Mouse (Mus musculus) cerebellum, postnatal 36 days (tissue): ENCODE data around the gene Btg3.
"Not testable (repeated sequence)": the region's sequence is repeated elsewhere in the genome, so short reads cannot be mapped to it uniquely, and the experiment has no call there.

Experiments used
- DNase-seq, 2 experiments: peaks; one replicate each; pipeline ENCODE4 v3.0.0; 2021 to 2022; ENCODE audit warnings: mixed read lengths in 2 of 2

Btg3 gene

DNA sequence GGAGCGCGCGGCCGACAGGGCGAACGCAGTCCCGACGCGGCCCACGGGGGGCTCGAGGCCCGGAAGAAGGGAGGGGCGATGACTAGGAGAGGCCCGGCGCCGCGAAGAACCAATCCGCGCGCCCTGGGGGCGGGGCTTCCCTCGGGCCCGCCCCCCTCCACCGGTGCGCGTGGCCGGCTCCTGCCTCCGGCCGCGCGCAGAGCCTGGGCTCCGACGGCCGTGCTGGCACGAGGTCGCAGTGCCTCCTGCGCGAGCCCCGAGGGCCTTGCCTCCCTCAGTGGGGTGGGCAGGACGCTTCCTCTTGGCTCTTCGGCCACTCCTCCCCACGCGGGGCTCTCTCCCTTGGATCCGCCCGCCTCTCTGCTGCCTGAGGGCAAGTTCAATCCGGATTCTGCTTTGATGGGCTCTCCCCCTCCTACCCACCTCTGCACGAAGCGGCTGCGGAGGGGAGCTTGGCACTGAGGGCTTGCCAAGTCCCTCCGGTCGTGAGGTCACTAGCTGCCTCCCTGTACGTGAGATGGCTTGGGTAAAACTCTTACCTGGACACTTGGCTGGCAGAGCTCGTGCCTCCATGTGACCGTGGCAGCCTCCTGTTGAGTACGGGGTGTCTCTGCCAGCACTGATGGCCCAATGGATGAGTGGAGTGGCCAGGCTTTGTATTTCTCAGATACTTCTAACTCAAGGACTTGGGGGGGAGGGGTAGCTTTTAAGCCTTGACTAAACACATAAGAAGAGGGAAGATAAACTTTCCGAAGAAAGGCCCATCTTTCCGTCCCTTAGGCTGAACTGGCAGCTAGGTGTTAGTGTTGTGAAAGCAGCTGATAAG, at the start of gene Btg3:
Gene Btg3 (minus strand): TSS at position 448 of the 826 bp plus-strand sequence.
- DNase-seq: peak; percentile 32 to 59

DNA sequence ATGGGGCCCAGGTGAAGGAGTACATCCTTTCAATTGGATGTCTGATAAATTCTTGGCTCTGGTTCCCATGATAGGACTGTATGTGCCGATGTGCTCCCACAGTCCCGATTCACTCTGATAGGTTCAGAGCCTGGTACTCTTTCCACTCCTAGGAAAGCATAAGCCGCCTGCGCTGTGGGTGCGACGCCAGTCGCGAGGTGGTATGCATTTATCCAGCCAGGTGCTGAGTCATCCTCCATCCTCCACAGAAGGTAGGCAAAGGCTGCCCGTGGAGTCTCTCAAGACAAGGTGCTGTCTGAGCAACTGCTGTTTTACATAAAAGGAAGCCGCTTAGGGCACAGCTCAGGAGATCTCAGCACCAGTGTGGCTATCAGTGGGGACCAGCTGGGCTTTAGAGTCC, 40.7 kb upstream of the Btg3 start:
- DNase-seq: no peak

DNA sequence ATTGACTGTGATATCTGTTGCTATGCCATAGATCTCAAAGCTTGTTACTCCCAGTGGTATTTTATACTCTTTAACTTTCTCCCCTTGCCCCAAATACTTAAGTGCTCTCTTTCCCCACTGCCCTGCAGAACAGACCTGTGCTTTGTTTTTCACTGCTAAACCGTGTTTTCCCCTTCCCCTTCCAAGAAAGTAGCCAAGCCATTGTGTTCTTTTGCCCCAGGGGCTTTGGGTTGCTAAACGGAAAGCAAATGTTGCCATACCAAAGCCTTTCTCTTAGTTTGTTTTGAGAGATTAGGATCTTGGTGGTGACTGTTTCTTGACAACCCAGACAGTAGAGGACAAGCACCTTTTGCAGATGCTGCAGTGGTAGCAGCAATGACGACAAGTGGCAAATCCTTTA, 39.5 kb upstream of the Btg3 start:
- no peak for DNase-seq

DNA sequence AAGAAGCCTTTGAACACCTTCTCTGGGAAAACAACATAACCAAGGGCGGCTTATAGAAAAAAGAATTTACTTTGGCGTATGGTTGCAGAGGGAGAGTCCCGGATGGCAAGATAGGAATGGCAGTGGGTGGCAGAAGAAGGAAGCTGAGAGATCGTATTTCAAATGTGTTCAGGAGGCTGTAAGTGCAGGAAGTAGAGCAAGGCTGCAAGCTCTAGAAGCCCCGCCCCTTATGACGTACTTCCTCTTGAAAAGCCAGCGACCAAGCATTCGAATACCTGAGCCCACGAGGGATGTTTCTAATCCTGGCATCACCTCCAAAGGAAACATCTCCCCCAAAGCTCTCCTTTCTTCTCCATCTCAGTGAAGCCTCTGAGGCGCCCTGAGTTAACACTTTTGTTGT, 33.0 kb upstream of the Btg3 start:
- DNase-seq: no peak

DNA sequence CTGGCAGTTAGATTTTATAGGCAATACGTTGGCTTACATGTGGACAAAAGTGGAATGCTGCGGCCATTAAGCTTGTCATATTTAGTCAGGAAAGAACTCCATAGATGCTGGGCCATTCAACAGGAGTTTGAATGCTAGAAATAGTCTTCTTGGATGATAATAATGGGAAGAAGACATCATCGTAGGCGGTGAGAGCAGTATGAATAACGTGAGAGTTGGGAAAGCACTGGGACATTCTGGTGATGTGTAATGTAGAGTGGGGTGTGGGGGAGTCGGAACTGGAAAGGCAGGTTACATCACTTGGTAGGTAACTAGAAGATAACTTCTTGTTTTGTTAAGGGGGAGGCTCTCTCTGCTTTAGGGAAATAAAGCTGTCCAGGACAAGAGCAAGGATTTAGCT, 30.9 kb upstream of the Btg3 start:
- no peak for DNase-seq

DNA sequence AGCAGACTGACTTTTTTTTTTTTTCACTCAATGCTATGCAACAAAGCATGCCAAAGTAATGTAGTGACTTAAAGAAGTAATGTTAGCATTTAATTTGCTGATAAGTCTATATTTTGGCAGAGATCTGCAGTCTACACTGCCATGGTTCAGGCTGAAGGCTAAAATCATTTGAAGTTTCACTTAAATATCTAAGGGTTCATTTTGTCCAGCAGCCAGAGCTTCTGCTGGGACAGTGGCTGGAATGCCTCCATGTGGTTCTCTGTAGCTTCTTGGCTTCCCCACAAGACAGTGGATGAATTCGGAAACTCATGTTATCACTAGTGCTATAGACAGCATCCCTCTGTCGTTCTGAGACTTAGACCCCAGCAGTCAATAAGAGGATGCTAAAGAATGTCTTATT, 29.7 kb upstream of the Btg3 start:
- no peak for DNase-seq

DNA sequence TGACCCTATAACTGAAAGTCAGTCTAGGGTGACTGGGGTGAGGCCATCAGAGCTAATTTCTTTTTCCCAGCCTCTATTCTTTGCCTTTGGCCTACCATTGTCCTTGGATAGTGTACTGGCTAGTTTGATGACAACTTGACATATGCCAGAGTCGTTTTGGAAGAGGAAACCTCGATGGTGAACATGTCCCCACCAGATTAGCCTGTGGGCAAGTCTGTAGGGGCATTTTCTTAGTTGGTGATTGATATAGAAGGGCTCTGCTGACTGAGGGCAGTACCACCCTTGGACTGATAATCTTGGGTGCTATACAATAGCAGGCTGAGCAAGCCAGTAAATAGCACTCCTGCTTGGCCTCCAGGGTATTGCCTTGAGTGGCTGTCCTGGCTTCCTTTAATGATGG, 25.3 kb upstream of the Btg3 start:
- DNase-seq: no peak

DNA sequence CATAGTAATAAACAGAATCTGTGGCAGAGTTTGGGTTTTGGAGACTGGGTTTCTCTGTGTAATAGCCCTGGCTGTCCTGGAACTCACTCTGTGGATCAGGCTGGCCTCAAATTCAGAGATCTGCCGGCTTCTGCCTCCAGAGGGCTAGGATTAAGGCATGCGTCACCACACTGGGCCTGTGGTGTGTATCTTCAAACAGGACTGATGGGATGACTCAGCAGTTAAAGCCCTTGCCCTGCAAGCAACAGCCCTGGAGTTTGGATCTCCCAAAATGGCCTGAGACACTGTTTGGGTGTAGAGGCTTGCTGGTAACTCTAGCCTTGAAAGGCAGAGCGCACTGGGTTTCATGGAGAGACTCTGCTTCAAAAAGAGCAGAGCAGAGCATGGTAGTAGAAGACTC, 22.4 kb upstream of the Btg3 start:
- no peak for DNase-seq

DNA sequence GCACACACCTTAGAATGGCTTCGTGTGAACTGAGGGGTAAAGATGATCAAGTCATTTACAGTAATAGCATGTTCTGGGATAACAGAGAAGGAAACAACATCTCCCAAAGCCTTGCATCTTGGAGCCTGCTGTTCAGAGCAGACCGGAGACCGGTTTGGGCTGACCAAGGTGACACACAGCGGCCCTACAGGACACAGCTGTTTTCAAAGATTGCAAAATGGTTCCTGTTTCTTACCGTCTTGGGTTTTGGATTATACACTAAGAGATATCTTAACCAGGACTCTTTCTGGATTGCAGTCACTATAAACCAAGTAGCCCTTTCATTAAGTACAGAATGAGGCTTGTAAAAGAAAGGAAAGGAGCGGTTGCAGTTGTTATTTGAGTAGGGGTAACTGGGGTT, 21.7 kb upstream of the Btg3 start:
- no peak for DNase-seq

DNA sequence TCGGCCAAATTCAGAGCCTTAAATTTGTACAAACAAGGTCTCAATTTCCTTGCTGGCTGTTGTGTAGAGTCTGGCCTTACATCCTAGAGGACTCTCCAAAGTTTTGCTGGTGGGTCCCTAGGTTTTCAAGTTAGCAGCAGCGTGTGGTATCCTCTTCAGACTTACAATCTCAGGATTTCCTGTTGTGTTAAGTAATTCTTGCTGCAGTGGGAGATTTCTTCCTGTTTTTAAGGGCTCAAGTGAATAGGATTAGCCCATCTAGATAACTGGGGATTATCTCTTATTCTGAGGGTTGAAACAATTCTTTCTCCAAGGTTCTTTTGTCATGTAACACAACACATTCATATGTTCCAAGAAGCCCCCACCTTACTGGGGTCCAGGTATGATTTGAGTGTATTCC, 14.4 kb upstream of the Btg3 start:
- DNase-seq: no peak

DNA sequence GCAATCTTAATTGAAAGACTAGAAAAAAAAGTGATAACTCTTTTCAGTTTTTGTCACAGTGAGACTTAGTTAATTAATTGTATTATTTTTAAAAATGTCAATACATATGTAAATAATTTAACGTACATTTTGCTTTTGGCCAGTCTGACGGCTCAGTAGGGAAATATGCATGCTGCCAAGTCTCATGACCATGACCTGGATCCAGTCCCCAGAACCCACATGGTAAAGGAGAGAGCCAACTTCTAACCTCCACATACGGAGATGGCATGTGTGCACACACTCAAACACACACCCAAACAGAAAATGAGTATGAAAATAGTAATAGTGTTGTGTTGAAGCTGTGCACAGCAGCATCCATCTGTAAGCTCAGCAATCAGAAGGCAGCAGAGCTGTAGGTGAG, 13.0 kb upstream of the Btg3 start:
- DNase-seq: peak; percentile 10 to 15

DNA sequence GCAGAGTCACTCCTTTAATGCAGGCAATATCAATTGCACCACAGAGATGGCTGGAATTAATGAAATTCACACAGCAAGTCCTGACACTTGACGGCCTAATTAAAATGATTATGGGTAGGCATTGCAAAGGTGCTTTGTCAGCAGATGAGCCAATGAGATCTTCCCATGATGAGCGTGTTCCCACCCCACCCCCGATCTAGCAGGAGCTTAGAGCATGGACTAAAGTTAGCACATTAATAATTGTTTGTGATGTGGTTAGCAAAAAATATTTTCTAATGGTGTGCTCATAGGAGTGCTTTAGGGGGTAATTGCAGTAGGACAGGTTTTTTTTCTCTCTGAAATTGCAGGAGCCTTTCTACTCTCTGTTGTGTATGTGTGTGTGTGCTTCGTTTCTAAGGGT, 12.1 kb upstream of the Btg3 start:
- DNase-seq: no peak

DNA sequence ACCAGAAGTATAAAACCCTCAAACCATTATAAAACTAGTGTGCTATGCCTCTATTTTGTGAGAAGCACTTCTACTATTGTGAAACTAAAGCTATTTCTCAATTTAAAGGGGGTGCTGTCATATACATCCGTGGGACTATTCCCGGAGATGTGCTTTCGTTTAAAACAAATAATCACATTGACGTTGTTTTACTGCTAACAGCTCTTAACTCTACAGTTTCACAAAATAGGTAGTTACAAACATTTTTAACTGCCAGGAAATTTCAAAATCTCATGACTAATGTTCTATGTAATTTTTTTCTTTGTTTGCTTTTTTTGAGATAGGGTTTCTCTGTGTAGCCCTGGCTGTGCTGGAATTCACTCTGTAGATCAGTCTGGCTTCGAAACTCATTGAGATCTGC, 1.5 kb upstream of the Btg3 start:
- no peak for DNase-seq

DNA sequence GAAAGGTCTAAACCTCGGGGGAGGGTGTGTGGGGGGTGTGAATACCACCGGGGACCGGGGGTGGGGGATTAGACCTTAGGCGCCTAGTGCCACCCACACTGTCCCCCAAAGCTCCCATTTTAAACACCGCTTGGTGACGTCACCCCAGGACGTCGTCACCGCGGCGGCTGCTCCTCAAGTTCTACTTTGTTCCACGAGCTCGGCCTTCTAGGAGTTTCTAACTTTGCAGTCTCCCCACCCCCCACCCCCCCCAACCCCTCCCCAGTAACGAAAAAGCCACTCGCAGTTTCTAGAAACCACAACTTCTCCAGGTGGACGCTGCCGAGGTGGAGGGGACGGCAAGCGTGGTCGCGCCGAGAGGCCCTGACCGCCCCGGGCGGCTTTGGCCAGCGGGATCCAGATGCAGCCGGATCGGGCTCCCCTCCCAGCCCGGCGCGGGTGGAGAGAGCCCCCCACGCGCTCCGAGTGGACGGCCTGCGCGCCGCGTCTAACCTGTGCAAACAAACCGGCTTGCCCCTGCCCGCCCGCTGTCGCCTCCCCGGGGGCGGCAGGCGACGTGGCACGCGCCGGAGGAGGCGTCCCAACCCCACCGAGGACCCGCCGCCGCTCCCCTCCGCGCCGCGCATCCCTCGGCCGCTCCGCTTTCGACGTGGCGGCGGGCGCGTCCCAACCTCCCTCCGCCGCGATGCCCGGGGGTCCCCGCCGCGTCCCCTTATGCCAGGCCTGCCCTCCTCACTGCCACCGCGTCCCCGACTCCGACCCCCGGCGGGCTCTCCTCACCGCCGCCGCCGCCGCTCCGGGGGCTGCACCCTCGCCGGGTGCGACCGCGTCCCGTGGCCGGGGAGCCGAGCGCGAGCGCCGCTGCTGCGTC, 936 bp downstream of the Btg3 start:
- peak in 1 of 2 experiments; percentile 6 for DNase-seq

DNA sequence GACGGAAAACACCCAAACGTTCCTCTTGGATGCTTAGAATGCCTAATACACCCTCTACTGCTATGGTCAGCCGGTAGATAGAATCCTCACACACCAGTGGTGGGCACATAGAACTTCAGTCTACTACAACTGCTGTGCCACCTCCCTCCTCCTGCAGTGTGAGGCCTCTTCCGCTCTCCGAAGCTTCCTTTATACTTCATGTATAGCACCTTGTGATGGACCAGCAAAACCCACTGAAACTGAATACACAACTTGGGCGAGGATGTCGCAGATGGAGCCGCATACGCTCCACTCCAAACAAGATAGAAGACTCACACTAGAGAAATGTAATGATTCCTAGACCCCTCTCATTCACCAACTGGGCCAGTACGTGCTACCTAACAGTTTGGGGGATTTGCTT, 1.8 kb downstream of the Btg3 start:
- no peak for DNase-seq

DNA sequence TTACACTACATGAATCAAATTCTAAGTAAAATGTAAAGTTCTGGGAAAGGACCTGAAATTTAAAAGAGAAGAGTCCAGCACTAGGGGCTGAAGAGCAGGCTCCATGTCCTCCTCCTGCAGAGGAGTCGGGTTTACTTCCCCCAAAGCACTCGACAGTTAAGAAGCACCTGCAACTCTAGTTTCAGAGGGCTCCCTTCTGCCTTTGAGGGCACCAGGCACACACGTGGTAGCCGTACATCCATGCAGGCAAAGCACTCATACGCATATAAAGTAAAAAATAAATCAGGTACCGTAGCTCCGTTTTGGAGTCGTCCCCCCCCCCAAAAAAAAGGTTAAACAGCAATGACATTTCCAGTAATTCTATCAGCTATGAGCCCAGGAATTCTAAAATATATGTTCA, 3.2 kb downstream of the Btg3 start:
- DNase-seq: no peak

DNA sequence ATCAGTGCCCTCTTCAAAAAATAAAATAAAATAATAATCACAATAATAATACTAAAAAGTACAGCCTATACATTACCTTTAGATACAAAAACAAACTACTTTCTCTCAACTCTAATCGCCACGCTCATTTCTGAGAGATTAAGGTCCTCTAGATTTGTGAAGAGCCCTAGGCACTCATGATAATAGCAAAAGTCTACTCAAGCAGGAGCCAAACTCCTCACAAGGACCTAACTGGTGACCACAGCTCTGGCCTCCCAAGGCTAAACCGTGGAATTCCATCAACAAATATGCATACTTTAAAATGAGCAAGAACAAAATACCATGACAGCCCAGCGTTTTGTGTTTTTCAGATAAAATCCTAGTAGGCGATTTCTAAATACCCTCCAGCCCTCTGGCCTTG, 4.2 kb downstream of the Btg3 start:
- no peak for DNase-seq

DNA sequence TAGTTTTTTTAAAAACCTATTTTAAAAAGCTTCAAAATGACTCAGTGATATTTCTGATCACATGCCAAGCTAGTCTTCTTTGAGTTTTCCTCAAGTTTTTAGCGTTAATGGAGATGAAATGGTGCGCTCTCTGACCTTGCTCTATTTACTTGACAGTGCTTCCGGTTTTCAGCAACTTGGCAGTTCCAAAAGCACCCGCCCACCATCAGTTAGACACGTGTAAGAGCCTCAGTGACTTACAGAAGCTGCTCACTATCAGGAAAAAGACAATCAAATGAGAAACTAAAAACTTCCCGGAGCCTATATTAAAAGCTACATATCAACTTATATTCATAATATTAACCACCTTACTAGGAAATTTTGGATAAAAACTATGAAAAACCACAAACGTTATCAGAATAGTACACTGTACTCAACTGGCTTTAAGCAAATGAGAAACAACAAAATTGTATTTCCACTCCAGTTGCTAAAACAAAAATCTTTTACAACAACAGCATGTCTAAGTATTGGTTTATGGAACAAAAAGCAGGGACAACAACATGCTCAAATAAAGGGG, 5.4 kb downstream of the Btg3 start:
- DNase-seq: no peak

DNA sequence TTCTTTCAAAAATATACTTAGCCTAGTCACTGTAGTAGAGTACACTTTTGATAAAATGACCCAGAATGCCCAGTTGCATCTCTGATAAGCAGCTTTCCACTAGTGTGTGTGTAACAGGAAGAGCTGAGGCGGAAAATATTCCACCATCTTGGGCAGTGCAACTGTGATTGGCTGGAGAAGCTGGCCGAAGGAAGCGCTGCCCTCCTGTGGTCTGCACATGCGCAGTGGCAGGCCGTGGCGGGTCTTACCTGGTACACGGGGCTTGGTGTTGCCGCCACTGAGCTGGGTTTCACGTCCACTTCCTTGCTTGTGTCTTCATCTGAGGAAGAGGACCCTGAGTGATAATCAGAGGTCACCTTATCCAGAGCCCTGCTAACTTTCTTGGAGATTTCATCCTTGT, 12.4 kb downstream of the Btg3 start:
- DNase-seq: not testable (repeated sequence)

DNA sequence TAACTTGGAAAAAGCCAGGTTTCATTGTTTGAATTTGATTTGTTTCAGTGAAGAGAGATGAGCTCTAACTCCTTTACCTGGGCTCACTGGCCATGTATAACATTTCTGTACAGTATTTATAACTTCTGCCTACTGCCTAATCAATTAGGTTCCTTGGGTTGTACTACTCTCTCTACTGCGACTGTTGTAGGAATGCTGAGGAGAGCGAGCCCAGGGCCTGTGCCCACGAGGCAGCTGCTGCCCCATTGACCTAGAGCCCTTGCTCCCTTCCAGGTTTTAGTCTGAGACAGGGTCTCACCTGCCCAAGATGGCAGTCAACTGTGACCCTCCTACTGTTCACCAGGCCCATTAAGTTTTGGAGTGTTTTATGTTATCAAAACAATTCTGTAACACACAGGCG, 15.5 kb downstream of the Btg3 start:
- no peak for DNase-seq

DNA sequence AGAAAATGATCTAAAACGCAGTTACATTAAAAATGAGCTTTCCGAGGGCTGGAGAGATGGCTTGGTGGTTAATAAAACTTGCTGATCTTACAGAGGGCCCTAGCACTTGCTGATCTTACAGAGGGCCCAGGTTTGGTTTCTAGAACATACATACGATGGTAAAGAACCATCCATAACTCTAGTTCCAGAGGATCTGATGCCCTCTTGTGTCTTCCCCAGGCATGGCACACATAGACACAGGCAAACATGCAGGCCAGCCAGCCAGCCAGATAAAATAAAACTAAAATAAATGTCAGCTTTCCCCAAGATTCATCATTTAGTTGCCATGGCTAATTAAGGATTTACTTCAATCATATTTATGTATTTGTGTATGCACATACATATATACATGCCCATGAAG, 19.2 kb downstream of the Btg3 start:
- DNase-seq: no peak

DNA sequence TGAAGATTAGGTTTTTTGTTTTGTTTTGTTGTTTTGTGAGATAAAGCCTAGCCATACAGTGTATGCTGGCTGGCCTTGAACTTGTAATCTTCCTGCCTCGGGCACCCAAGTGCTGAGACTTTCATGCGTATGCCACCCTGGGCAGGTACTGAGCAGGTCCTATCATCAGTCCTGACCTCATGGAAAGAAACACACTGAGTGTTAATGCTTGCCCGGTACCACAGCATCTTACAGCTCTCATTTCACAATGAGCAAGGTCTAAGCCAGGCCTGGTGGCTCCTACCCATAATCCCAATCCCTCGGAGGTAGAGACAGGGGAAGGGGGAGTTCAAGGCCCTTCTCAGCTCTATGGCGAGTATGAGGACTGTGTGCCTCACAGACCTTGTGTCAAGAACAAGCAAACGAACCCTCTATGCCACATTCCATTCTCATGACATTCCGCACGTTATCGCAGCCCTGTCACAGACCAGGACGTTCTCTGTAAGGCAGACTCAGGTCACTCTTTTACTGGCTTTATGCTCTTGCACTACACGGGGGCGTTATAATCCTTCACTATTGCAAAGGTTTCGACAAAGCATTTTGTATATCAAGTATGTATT, 29.6 kb downstream of the Btg3 start:
- DNase-seq: no peak

DNA sequence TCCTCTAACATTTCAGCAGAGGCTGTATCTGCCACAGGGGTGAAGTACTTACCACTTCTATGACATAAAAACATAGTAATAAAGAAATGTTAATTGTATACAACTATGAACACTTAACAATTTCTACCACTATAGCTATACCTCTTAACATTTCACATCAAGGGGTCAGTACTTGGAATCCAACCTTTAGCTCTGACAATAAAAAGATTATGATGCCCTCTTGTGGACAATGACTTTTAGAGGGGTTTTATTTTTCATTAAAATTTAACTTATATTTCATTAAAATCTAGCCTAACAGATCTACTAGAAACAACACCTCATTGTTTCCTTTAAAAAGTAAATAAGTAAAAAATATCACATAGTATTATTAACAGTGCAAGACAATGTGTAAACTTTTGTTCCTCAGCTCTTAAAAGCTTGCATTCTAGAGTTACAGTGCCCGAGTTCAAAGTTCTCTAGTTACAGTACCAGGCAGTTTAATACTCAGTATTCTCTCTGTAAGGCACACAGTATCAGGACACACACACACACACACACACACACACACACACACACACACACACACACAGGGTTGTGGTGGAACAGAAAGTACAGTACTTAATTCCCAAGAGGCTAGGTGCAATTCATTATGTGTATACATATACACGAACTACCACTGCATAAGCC, 30.2 kb downstream of the Btg3 start:
- DNase-seq: no peak
